Mouse (Mus musculus) bone marrow, adult 2 months (tissue): Measurements from ENCODE around the gene Josd1.

Experiments used
- CTCF ChIP-seq: fragments of 200-500 bp; IDR thresholded peaks from 2 replicates; pipeline ENCODE4 v1.5.1; 2011; ENCODE audit warnings: low read length, control low read depth; ENCODE audit not compliant: control insufficient read depth, insufficient read depth
- POLR2A ChIP-seq: fragments of 200-500 bp; IDR thresholded peaks from 2 replicates; pipeline ENCODE4 v1.6.1; 2011; ENCODE audit warnings: low read depth, mild to moderate bottlenecking, control low read depth, low read length, borderline replicate concordance; ENCODE audit not compliant: control insufficient read depth

GRCm38 (mm10) chr15:79664666-79665065, 23.1 kb downstream of the Josd1 start:
- TF ChIP-seq CTCF: no peak
- no peak for TF ChIP-seq POLR2A
